Mouse (Mus musculus): ENCODE results near the gene Gng12.

The Gng12 gene

DNA sequence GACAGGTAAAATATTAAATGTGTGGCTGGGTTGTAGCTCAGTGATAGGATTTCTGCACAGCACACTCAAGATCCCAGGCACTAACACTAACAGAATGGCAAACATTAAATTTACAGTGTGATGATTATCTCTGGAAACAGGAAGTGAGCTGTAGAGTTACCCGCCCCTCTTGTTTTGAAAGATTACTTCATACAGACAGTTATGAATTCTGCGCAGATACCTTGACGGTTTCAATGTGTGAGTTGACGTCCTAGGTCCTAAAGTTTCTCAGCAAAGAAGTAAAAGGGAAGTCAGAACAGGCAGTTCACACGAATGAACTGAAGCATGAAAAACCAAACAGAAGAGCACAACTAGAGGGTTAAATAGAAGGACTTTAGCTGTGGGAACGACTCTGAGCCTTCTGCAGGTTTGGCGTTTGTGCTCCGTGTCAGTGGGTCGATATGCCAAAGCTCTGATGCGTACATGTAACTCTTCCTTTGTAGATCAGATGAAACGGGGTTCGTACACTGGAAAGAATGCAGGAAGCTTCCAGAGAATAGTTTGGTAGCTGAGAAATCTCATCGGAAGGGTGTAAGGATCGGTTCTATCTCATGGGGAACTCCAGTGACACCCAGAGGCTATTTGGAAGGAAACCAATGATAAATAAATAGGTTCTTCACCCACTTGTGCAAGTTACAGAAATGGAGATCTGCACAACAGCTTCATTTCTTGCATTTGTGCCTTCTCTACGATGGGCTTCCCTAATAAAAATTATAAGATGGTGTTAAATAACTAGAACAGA lies 160.1 kb downstream of the Gng12 start:
- DNase-seq (ENCODE audit: low spot score), result no peak

DNA sequence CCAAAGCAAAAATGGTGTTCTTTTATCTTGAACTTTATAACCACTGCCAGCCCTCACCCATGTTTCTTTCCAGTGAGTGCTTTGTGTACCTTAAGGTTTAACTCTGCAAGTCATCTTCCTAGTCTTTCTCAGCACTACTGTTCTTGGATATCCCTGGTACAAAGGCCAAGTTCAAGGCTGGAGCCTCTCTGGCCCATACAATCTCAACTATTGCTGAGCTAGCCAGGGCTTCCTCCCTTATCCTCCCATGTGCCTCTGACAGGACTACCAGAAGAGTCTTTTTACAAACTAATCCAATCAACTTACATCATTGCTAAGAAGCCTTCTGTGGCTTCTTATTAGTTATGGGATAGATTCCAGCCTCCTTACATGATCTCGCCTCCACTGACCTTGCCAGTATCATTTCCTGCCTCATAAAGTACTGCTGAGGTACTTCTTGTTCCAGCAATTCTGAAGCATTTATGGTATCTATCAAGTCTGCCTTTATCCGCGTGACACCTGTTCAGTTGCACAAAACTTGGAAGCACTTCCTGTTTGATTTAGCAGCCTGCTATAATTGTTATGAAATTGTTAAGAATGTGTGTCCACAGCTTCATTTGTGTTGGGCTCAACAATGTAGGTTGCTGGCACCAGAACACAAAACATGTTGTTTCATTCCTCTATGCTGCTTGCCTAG lies 160.8 kb downstream of the Gng12 start:
- DNase-seq (ENCODE audit: low spot score), result no peak

DNA sequence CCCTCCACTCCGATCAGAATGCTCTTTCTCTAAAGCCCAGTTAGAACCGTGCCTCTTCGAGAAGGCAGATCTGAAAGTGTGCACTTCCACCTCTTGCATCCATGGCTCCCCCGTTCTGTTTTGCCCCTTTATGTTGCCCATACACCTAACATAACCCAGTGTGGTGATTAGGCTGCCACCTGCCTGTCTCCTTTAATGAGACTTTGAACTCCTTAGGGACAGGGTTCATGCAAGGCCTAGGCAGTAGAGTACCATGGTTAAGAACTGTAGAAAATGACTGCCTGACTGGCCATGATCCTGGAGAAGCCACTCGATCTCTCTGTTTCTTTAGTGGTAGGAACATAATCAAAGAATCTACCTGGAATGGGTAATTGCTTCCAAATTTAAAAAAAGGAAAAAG lies 161.4 kb downstream of the Gng12 start:
- DNase-seq (ENCODE audit: low spot score), result no peak

DNA sequence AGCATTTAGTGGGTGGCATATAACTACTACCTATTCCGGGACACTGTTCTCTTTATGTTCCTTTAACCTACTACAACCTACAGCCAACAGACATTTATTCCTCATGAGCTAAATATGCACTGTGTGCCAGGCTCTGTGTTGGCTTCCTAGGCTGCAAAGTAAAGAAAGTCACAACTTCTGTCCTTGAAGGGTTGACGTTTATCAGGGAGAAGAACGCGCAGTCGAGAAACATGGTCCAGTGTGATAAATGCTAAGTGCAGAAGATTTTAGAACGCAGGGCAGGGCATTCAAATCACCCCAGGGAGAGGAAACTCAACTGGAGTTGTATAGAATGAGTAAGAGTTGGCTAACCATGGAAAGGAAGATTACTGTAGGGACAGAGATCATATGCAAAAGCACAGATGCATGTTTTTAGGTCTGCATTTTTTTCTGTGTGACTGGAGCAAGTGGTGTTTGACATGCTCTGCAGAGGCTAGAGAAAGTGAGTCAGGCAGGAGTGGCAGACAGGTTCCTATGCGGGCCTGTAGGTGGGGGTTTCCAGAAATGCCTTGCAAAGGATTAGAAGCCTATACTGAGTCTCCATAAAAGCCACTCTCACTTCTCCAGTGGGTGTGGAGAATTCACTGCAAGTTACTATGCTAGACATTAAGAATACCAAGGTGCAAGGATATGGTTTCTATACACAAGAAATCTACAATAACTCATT lies 161.9 kb downstream of the Gng12 start:
- no peak for DNase-seq (ENCODE audit: low spot score)

DNA sequence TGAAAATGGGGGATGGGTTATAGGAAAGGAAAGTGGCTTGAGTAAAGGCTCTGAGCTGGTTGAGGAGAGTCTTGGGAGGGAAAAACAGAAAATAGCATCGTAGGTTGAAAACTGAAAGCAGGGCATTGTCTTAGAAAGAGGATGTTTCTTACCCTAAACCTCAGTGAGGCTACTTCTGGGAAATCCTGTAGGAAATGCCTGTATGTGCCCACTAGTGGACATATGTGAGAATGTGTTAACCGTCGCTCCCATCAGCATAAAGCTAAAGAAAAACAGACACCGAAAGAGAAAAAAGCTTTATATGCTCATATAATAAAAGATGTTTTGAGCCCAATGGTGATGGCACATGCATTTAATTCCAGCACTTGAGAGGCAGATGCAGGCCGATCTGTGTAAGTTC lies 163.9 kb downstream of the Gng12 start:
- DNase-seq (ENCODE audit: low spot score), result no peak

DNA sequence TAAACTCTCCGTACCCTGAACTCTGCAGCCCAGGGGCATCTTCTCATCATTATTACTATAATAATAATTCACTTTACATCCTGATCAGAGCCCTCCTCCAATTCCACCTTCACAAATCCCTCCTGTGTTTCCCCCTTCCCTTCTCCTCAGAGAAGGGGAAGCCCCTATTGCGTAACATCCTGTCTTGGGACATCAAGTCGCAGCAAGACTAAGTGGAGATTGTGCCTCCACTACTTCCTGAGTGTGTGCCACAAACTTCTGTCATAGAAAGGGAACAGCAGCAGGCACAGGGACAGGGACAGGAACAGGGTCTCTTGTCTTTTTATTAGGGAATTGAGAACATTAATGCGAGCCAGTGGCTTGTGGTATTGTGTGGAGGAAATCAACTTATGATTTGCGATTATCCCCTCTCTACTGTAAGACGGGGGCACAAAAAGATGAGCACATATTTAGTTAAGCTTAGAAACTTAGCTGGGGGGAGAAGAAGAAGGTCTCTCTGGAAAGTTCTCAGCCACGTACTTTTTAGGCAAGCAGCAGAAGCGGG lies 173.1 kb downstream of the Gng12 start:
- DNase-seq (ENCODE audit: low spot score), result peak; percentile 56

DNA sequence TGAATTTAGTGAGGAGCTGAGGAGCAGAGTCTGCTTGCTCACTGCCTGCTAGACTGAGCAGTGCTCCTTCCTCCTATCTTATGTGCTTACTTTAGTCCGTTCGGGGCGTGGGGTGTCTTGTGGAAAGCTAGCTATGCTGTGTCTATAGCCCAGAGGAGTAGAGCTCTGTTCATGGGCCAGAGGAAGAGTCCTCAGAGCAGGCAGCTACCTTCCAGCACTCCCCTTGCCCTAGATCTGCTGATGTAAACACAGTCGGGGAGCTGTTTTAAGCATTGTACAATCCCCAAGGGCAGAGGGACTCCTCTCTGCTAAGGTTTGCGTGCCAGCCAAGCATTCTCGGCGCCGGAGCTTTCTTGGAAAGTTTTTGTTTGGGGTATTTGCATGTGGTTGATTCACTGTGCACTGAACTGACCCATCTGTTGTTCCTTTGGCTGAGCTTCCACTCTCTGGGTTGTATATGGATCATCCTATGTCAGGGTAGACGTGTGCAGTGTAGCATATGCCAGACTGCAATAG lies 173.7 kb downstream of the Gng12 start:
- peak; percentile 79 for DNase-seq (ENCODE audit: low spot score)

Measured in adipocyte (in vitro differentiated cells).